Mouse (Mus musculus) heart, embryonic 15.5 days (tissue): ENCODE measurements around the gene Kcmf1. TPM values are rescaled to one million over a fixed set of nuclear protein-coding genes. Genes with fewer than 3 reads are reported as not detected.

Experiments used
- ATAC-seq: fragments of 200-750 bp; cut with Nextera tagmentation; replicated peaks from 2 replicates; pipeline ENCODE4 v1.8.0; 2017; ENCODE audit warnings: low read depth, moderate TSS enrichment; ENCODE audit not compliant: insufficient number of reproducible peaks, insufficient read depth, low FRiP score
- H3K27ac ChIP-seq: fragments of 300-500 bp; sonication (generic); 2 replicates; pipeline ENCODE4 v1.5.1; 2015; ENCODE audit warnings: mild to moderate bottlenecking, inconsistent platforms
- H3K27me3 ChIP-seq: fragments of 300-500 bp; sonication (generic); 2 replicates; pipeline ENCODE4 v1.6.1; 2015; ENCODE audit warnings: inconsistent platforms
- H3K36me3 ChIP-seq: fragments of 300-500 bp; sonication (generic); 2 replicates; pipeline ENCODE4 v1.6.1; 2015; ENCODE audit warnings: mild to moderate bottlenecking, inconsistent platforms
- H3K4me1 ChIP-seq: fragments of 300-500 bp; sonication (generic); replicated peaks from 2 replicates; pipeline ENCODE4 v1.6.1; 2015; ENCODE audit warnings: inconsistent platforms
- H3K4me2 ChIP-seq: fragments of 300-500 bp; sonication (generic); 2 replicates; pipeline ENCODE4 v1.6.1; 2015; ENCODE audit warnings: inconsistent platforms, mild to moderate bottlenecking, moderate library complexity
- H3K4me3 ChIP-seq: fragments of 300-500 bp; sonication (generic); 2 replicates; pipeline ENCODE4 v1.5.1; 2015; ENCODE audit warnings: mild to moderate bottlenecking, inconsistent platforms
- H3K9ac ChIP-seq: fragments of 300-500 bp; sonication (generic); 2 replicates; pipeline ENCODE4 v1.6.1; 2015; ENCODE audit warnings: mild to moderate bottlenecking, inconsistent platforms
- H3K9me3 ChIP-seq: fragments of 300-500 bp; sonication (generic); replicated peaks from 2 replicates; pipeline ENCODE4 v1.6.1; 2016; ENCODE audit warnings: inconsistent platforms
- WGBS: fragments of 180-500 bp; shearing (Covaris S2); methylation state at CpG from one replicate; pipeline ENCODE4 v1.1.7; 2015; ENCODE audit warnings: mixed read lengths; 5-methylcytosine and 5-hydroxymethylcytosine counted together
- polyA plus RNA-seq: library from polyadenylated mRNA; unstranded; fragments of >200 nt; fragmentation: Nextera tagmentation; extraction: Ambion mirVana; gene quantifications from 2 replicates; pipeline ENCODE4 v1.2.1, GENCODE M21; 2015

The Kcmf1 gene
- polyA plus RNA-seq, 1 experiment from 2014 or later, result 40.7 TPM

DNA sequence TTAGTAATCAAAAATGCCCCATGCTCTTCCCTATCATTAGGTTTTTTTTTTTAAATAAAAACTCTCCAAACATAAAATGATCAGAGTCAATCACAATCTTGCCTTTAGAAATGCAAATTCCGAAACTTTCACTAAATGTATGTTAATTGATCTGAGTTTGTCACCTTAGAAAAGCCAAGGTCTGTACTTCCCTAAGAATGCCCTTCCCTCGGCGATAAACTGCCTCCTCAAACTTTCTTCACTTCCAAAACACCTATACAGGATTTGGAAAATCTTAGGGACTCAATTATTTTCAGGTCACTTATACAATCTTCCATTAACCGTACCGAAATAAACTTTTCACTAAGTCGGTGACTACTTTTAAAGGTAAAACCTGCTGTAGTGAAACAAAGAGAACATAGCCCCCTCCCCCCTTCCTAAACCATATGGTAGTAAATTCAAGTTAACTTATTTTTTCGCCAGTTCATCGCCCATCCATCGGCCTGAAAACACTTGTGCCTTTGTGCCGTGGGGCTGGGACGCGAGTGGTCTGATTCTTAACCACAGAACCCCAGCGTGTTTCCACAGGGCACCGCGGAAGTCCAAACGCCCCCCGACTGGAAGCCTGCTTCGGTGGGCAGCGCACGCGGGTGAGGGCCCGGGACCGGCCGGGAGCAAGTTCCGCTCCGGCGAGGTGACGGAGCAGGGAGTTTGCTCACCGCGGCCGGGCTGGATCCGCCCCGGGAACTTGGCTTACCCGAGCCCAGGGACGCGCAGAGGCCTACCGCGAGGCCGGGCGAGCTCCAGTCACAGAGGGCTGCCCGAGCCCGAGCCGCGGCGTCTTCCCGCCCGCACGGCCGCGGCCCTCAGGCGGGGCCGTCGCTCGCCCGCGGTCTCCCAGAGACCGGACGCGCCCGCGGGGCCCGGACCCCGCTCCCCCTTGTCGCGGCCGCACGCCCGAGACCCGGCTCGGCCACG, 1.3 kb downstream of the Kcmf1 start:
- no peaks in the 10 kb centered on the region for H3K27me3 ChIP-seq
- peak overlapping the region; percentile 100 for H3K27ac ChIP-seq
- no peaks in the 10 kb centered on the region for H3K9me3 ChIP-seq
- H3K36me3 ChIP-seq, result 0 out of 2 replicates have a peak, but pooled peaks cover 5% of the 10 kb centered on the region
- peak; percentile 33; the same call in 1 of the 2 replicates for ATAC-seq
- peaks cover 51% of the 10 kb centered on the region for H3K4me1 ChIP-seq
- peak overlapping the region; percentile 100 for H3K9ac ChIP-seq
- WGBS, result under 1% methylated on average over 66 of the region's 71 CpGs
- peak overlapping the region; percentile 98 for H3K4me3 ChIP-seq
- H3K4me2 ChIP-seq, result peak overlapping the region; percentile 68

DNA sequence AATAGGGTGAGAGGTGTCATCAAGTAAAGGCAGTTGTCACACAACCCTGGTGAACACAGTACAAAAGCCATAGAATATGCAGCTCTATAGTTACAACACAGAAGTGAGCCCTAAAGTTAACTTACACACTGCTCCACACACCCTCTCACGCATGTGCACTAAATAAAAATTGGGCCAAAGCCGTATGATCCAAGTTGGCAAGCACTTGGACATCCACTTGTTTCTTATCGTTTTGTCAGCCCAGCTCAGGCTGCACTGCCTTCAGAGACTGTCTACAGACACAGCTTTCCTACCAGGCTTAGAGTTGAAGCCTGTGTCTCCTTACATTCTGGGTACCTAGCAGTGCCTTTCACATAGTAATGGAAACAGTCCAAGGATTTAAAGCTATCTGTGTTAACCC, 4.8 kb downstream of the Kcmf1 start:
- peak overlapping the region; percentile 12 for H3K4me2 ChIP-seq

DNA sequence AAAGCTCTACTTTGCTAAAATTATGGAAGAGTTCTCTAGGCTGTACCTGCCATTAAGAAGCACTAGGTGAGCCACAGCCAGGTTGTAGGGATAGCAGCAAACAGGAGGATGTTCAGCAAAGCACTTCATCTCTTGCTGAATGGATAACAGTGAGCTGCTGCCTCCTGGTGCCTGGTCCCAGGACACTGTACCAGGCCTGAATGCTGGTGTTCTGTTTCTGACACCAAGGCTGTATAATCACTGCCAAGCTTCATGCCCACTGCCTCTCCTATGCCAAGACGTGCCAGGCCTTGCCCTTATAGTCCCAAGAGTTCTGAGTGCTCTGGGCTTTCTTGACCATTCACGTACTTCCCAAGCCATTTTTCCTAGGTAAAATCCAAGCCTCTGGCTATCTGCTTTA, 8.5 kb downstream of the Kcmf1 start:
- 93% methylated on average over 2 of the region's 2 CpGs for WGBS
- Histone ChIP-seq H3K9me3 (no peaks in the 10 kb centered on the region), H3K9ac (no peak overlapping the region), H3K36me3 (peaks cover 6% of the 10 kb centered on the region; the same call in 1 of the 2 replicates), H3K4me3 (no peak overlapping the region), H3K27ac (no peak overlapping the region), H3K4me1 (peaks cover 44% of the 10 kb centered on the region), H3K4me2 (no peak overlapping the region), H3K27me3 (no peaks in the 10 kb centered on the region)
- ATAC-seq, result no peak

More for the DNA sequence above, 4.8 kb downstream of the Kcmf1 start:
- Histone ChIP-seq H3K27ac (peak overlapping the region; percentile 65), H3K27me3 (no peaks in the 10 kb centered on the region), H3K36me3 (0 out of 2 replicates have a peak, but pooled peaks cover 5% of the 10 kb centered on the region), H3K9ac (no peak overlapping the region), H3K9me3 (no peaks in the 10 kb centered on the region), H3K4me1 (peaks cover 49% of the 10 kb centered on the region), H3K4me3 (no peak overlapping the region)
- no peak for ATAC-seq
- 22% methylated on average over 3 of the region's 3 CpGs for WGBS

DNA sequence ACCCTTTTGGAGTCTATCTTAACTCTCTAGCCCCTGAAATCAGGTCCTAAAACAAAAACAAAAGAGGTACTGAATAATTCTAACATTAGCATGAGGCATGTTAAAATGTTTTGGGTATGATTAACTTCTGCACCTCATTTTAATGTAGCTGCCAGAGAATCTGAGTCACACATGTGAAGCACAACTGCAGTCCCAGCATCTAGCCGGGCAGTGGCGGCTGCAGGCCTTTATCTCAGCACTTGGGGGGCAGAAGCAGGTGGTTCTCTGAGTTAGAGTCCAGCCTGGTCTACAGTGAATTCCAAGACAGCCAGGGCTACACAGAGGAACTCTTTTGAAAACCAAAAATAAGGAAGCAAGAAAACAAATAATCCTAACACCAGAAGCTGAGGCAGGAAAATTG, 11.1 kb downstream of the Kcmf1 start:
- no peak for ATAC-seq

DNA sequence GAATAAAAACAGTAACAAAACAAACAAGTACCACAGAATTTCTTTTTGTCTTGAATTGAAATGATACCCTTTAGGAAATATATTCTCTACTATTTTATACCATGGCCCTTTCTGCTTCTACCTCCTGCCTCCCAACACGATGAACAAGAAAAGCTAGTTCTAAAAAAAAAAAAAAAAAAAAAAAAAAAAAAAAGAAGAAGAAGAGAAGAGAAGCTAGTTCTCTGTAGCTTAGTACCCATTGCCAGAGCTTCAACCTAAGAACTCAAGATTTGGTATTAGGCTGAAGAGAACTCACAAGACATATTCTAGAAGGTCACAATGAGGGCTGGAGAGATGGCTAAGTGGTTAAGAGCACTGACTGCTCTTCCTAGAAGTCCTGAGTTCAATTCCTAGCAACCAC, 14.5 kb downstream of the Kcmf1 start:
- Histone ChIP-seq H3K9ac (no peak overlapping the region), H3K27me3 (no peaks in the 10 kb centered on the region), H3K27ac (no peak overlapping the region), H3K4me2 (no peak overlapping the region), H3K4me1 (peaks cover 43% of the 10 kb centered on the region), H3K36me3 (peaks cover 4% of the 10 kb centered on the region; the same call in 1 of the 2 replicates), H3K9me3 (no peaks in the 10 kb centered on the region), H3K4me3 (no peak overlapping the region)
- no peak for ATAC-seq
- WGBS, result 72% methylated on average over 1 of the region's 1 CpGs

More for the DNA sequence above, 11.1 kb downstream of the Kcmf1 start:
- Histone ChIP-seq H3K27me3 (no peaks in the 10 kb centered on the region), H3K9me3 (no peaks in the 10 kb centered on the region), H3K36me3 (peaks cover 4% of the 10 kb centered on the region; the same call in 1 of the 2 replicates), H3K4me3 (no peak overlapping the region), H3K4me1 (peaks cover 23% of the 10 kb centered on the region), H3K27ac (no peak overlapping the region), H3K4me2 (no peak overlapping the region), H3K9ac (no peak overlapping the region)
- WGBS, result 40% methylated on average over 2 of the region's 2 CpGs

DNA sequence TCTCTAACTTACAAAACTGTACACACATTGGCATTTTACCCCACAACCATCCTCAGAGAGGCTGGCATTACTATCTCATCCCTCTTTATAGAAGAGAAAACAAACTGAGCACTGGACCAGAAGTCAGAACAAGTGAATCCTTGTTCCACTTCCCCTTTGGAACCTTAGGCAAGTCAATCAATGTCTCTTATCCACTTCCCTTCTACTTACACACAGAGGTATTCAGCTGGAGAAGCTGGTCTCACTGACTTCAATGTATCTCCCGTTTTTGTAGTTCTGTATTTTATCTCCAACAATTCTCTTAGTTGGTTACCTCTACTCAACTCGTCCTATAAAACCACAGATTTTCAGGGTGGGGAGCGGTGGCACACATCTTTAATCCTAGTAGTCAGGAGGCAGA, 15.0 kb downstream of the Kcmf1 start:
- H3K36me3 ChIP-seq, result peaks cover 4% of the 10 kb centered on the region; the same call in 1 of the 2 replicates
- no peaks in the 10 kb centered on the region for H3K27me3 ChIP-seq
- H3K27ac ChIP-seq, result no peak overlapping the region
- no peak overlapping the region for H3K4me3 ChIP-seq
- H3K4me1 ChIP-seq, result peaks cover 40% of the 10 kb centered on the region
- ATAC-seq, result no peak
- 78% methylated on average over 3 of the region's 3 CpGs for WGBS
- no peaks in the 10 kb centered on the region for H3K9me3 ChIP-seq
- H3K4me2 ChIP-seq, result no peak overlapping the region
- H3K9ac ChIP-seq, result no peak overlapping the region

DNA sequence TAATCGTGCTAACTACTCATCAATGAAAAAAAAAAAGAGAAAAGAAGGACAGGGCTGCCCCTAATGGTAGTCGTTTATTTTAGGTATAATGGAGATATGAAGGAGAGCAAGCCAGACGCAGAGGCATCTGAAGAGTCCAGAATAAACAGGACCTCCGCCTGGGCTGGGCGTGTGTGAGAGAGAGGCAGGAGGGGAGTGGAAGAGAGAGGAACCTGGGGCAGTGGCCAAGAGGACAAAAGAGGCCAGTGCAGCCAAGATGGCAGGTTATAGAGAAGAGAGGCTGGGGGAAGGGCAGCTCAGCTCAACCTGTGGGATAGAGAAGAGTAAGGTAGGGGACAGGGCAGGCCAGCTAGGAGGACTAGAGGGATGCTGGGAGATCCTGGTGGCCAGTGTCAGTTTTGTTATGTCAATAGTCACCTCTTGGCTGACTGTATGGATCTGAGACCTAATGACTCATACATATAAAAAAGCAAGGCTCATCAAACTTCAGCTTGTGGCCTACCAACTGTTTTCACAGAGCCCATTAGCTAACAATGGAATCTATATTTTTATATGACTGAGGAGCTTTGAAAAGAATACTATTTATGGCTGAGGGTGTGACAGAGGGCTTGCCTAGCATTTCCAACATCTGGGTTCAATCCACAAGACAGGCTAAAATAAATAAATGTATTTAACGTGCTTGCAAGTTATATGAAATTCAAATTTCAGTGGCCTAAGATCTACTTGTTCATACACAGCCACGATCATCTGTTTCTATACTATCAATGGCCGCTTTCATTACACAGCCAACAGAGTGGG, 16.9 kb downstream of the Kcmf1 start:
- Histone ChIP-seq H3K4me1 (peaks cover 39% of the 10 kb centered on the region), H3K36me3 (peaks cover under 1% of the 10 kb centered on the region; the same call in 1 of the 2 replicates), H3K27ac (0 out of 2 replicates have a peak overlapping the region, but pooled peaks have one; percentile 11), H3K27me3 (no peaks in the 10 kb centered on the region), H3K4me2 (no peak overlapping the region), H3K4me3 (no peak overlapping the region), H3K9ac (no peak overlapping the region), H3K9me3 (no peaks in the 10 kb centered on the region)
- 0 out of 2 replicates have a peak, but pooled peaks have one; percentile 50 for ATAC-seq
- WGBS, result 59% methylated on average over 8 of the region's 8 CpGs

DNA sequence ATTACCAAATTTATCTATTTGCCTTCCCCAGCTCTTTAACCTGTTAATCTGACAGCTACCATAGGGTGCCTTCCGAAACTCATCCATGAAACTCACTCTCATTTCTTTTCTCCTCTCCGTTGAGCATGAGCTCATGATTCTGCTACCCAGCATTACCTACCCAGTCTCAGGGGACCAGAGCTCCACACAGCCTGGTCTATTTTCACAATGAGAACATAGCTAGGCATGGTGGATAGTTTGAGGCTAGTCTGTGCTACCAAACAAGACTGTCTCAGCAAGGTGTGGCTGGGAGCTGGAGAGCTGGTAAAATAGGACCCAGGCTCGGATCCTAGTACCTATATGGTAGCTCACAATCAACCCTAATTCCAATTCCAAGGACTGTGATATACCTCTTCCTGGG, 17.6 kb downstream of the Kcmf1 start:
- Histone ChIP-seq H3K4me1 (peaks cover 37% of the 10 kb centered on the region), H3K27me3 (no peaks in the 10 kb centered on the region), H3K4me2 (no peak overlapping the region), H3K4me3 (no peak overlapping the region), H3K36me3 (no peaks in the 10 kb centered on the region), H3K9me3 (no peaks in the 10 kb centered on the region), H3K27ac (0 out of 2 replicates have a peak overlapping the region, but pooled peaks have one; percentile 11), H3K9ac (no peak overlapping the region)
- ATAC-seq, result no peak
- 86% methylated on average over 3 of the region's 3 CpGs for WGBS

DNA sequence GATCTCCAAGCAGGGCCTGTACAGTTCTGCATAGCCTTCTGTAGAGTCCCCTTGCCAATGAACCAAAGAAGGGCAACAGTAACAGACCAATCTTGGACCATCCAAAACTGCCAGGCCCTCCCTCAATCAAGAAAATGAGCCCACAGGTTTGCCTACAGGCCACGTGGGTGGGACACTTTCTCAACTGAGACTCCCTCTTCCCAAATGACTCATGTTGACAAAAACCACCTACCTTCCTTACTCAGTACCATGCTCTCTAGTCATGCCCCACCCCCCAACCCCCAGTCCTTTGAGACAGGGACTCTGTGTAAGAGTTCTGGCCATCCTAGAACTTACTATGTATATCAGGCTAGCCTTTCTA, 18.2 kb downstream of the Kcmf1 start:
- Histone ChIP-seq H3K4me1 (peaks cover 32% of the 10 kb centered on the region), H3K4me2 (no peak overlapping the region), H3K27ac (0 out of 2 replicates have a peak overlapping the region, but pooled peaks have one; percentile 18), H3K9me3 (no peaks in the 10 kb centered on the region), H3K27me3 (no peaks in the 10 kb centered on the region), H3K36me3 (no peaks in the 10 kb centered on the region), H3K9ac (no peak overlapping the region), H3K4me3 (no peak overlapping the region)
- 65% methylated on average over 1 of the region's 1 CpGs for WGBS
- 0 out of 2 replicates have a peak, but pooled peaks have one; percentile 14 for ATAC-seq

DNA sequence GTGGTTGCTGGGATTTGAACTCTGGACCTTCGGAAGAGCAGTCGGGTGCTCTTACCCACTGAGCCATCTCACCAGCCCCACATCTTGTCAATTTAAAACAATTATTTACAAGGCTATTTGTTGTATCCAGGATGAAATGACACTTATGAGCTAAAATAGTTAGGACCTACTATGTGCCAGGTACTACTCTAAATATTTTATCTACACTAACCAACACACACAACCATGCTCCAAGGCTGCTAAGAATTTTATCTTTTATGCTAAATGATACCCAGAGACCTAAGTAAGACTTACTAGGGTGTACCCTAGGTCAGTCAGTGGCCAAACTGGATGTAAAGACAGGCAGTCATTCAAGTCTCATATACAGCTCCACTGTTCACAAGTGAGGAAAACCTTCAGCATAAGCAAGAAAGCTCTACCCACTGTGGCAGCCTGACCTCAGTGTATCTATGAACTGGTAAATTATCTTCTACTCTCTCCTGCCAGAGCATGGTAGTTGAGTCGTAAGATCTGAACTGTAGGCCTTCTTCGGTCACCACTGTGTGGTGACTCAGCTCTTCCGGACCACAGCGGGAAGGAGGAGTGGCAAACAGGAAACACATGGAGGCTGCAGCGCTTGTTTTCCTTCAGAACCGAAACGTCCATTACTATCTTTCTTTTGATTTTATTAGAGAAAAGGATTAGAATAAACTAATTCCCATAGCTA, 18.7 kb downstream of the Kcmf1 start:
- Histone ChIP-seq H3K4me3 (no peak overlapping the region), H3K27me3 (no peaks in the 10 kb centered on the region), H3K27ac (0 out of 2 replicates have a peak overlapping the region, but pooled peaks have one; percentile 18), H3K4me1 (peaks cover 32% of the 10 kb centered on the region), H3K9ac (no peak overlapping the region), H3K9me3 (no peaks in the 10 kb centered on the region), H3K4me2 (no peak overlapping the region), H3K36me3 (no peaks in the 10 kb centered on the region)
- 72% methylated on average over 9 of the region's 9 CpGs for whole genome bisulfite sequencing
- ATAC-seq, result no peak
